Mouse (Mus musculus) layer of hippocampus, postnatal 10 days (tissue): ENCODE data around the gene Mast4. TPM values are rescaled to one million over a fixed set of nuclear protein-coding genes. Genes with fewer than 3 reads are reported as not detected.
A peak's percentile ranks its signal among the peaks of the same experiment; 100 is the strongest.

Experiments used
- DNase-seq, 2 experiments: peaks; one replicate each; pipeline ENCODE4 v3.0.0; 2021; ENCODE audit warnings: low spot score in 2 of 2
- total RNA-seq, 2 experiments: library from RNA; stranded (reverse); gene quantifications; 2 replicates each; pipeline ENCODE4 v1.2.3; 2021

The Mast4 gene
- total RNA-seq, 2 experiments from 2014 or later: 37.9 to 39.3 TPM

DNA sequence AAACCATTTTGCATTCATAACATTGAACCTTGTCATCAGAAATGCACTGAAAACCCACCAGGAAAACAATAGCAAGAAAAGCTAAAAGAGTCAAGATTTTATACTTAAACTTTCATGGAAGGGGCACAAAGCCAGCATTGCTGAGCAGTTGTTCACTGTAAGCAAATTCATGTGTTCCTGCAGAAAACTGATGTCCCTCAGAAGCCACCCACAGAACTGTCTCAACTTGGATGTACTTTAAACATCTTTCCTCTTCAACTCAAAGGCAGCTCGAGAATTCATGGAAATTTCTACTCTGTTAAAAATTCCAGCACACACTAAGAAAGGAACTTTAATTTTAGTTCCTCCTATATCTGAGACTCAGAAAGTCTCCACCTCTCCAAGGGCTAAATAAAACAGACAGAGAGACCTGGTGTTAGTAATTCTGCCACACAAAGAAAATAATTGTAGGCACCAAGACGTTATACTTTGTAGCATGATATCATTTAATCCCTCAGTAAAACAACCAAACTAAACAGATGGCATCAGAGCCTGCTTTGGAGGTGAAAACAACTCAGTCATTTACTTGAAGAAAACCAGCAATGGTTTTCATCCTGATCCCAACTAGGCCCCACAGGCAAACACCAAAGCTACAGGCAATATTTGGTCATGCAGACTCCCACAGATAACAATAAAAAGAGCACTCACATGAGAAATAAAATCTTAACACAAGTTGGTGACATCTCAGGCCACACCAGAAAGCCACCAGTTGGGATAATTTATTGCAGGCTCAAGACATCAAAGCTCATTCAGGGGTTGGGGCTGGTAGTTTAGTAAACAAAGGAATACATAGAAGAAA, 134.3 kb downstream of the Mast4 start:
- DNase-seq: no peak

GRCm38 (mm10) chr13:103198210-103198940, 135.9 kb downstream of the Mast4 start:
- DNase-seq: no peak

DNA sequence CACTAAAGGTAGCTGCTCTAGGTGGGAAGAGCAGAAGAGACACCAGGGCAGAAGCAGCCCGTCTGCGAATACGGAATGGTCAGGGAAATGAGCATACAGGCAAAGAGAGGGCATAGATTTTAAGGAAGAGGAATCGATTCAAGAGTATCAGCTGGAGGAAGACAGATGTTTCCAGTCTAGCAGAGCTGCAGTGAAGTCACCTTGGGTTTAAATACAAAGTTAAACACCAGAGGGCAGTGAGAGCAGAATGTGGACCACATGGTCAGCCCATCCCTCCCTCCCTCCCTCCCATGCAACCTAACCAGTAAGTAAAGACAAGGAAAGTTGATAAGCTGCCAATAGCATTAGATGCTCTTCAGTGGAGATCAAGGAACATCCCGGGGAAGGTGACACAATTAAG, 138.0 kb downstream of the Mast4 start:
- DNase-seq: no peak

GRCm38 (mm10) chr13:103195847-103196246, 138.4 kb downstream of the Mast4 start:
- no peak for DNase-seq

DNA sequence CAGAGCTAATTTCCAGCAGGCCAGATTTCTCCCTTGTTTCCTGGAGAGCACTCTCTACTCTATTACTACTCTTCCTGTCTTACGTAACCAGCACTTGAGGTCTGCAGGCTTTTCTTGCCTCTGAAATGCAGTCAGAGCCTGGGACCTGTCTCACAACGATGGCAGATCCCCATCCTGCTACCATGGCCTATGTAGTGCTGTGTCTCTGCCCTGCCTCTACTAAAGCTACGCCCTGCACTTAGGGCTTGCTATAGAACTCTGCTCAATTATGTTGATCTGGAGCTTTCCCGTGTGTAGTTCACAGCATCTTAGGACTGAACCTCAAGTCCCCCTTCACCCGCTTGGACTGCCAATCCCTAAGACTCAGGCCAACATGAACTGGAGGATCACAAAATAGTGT, 150.7 kb downstream of the Mast4 start:
- no peak for DNase-seq

DNA sequence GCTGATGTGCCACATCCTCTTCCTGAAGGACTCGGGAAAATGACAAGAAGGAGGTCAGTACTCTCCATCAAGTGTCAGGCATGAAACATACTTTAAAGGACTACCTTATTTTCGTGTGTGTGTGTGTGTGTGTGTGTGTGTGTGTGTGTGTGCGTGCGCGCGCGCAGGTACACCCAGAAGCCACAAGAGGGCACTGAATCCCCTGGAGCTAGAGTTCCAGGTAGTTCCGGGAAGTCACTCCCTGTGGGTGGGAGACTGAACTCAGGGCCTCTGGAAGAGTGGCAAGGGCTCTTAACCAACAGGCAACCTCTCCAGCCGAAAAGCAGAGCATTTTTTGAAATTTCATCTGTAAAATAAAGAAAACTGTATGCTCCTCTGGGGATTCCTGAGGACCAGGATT, 152.5 kb downstream of the Mast4 start:
- DNase-seq: no peak

GRCm38 (mm10) chr13:103176871-103177270, 157.4 kb downstream of the Mast4 start:
- DNase-seq: no peak

- DNase-seq: no peak
These were observed 159.9 kb downstream of the Mast4 start for GRCm38 (mm10) chr13:103174431-103174830.

- peak; percentile 78 to 81 for DNase-seq
These were observed 160.6 kb downstream of the Mast4 start for GRCm38 (mm10) chr13:103173545-103174182.

GRCm38 (mm10) chr13:103151944-103152343, 182.4 kb downstream of the Mast4 start:
- DNase-seq: no peak

- no peak for DNase-seq
These were observed 183.1 kb downstream of the Mast4 start for GRCm38 (mm10) chr13:103151171-103151570.

- no peak for DNase-seq
These were observed 183.6 kb downstream of the Mast4 start for GRCm38 (mm10) chr13:103150671-103151070.

GRCm38 (mm10) chr13:103149415-103149814, 184.9 kb downstream of the Mast4 start:
- no peak for DNase-seq

GRCm38 (mm10) chr13:103144343-103144742, 190.0 kb downstream of the Mast4 start:
- DNase-seq: no peak

GRCm38 (mm10) chr13:103141304-103141703, 193.0 kb downstream of the Mast4 start:
- DNase-seq: no peak

- DNase-seq: no peak
These were observed 194.2 kb downstream of the Mast4 start for GRCm38 (mm10) chr13:103140051-103140450.

DNA sequence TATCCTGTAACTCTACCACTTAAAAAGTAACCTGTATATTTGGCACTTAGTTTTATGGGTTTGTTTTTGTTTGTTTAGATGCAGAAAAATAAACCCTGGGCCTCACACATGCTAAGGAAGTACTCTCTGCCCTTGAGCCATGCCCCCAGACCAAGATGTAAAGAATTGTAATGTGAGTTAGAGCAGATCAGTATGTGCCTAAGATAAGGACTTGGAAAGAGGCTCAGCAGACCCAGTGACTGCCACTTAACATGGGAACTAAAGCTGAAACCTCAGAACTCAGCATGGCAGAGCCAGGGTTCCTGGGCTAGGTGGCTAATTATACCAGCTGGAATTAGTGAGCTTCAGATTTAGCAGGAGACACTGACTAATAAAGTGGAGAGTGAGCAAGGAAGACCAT, 196.0 kb downstream of the Mast4 start:
- DNase-seq: no peak

DNA sequence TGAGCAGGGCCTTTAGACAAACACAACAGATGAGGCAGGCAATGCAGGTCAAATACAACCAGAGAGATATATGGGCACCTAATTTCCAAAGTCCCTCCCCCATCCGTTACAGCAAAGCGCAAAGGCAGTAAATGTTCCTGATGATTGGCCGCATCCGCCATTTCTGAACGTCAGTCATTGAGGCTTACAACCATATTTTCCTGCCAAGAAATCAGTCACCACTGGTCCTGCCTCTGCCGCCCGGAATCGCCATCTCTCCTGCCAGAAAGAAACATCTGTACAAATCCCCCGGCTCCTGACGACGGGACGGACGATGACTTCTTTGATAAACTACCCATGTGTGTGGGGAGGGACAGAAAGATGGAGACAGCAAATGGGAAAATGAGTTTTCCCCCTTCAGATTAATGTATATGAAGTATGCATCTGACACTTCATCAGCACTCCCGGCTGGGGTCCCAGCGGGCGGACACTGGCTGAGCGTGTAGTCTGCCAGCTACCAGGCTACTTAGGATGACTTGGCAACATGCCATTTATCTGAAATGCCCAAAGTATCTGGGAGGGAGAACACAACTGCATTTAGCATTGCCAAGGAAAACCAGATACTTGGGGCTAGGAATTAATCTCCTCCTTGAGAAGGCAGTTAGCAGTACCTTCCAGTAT, 198.9 kb downstream of the Mast4 start:
- DNase-seq: no peak

DNA sequence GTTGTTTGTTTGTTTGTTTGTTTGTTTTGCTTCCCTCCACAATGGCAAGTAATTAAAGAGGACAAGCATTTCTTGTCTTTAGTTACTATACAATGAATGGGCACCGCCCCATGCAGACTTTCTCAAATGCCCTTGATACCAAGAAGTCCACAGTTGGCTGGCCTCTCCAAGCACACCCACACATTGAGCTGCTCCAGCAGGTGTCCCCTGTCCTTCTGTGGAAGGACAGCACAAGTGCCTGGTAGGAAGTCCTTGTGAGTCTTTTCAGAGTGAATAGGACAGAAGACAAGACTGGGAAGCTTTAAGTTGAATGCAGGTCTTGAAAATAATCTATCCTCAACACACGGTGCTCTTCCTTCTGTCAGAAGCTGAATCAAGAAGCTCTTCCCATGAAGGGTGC, 202.5 kb downstream of the Mast4 start:
- no peak for DNase-seq

DNA sequence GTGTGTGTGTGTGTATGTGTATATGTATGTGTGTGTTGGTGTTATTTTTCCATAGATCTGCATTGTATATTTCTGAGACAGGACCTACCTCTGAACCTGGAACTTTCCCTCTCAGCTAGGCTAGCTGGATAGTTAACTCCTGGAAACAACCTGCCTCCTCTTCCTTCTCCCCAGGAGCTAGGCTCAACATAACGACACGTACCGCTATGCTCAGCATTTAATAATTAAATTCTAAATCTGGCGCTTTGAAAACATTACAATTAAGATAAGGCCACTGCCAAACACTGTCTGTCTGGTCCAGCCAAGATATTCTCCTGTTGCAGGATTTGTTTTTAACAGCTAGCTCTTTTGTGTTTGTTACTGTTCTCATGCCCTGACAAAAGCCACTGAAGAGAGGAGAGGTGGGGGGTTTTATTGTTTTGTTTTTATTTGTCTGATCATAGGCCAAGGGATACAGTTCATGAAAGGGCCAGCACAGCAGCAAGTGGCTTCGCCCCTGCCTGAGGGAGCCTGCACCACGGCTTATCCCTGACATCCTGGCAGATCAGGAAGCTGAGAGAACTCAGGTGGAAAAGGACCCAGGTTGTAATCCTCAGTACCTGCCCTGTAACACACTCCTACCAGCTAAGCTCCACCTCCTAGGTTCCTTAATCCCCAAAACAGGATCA, 205.0 kb downstream of the Mast4 start:
- no peak for DNase-seq

DNA sequence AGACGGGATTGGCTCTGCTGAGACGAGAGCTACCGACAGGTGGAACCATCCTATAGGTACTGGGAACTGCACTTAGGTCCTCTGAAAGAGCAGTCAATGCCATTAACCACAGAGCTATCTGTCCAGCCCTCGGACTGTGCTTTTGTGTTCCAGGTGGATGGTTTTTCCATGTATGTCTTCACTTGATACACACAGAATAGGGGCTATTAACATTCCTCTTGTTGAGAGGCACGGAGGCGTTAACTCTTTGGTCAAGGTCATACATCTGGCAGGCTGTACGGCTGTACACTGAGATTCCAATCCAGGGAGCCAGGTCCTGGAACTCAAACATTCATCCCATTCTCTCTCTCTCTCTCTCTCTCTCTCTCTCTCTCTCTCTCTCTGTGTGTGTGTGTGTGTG, 205.6 kb downstream of the Mast4 start:
- no peak for DNase-seq
